Mouse (Mus musculus) embryonic facial prominence, embryonic 12.5 days (tissue): ENCODE data around the gene Rnf181. TPM values are rescaled to one million over a fixed set of nuclear protein-coding genes. Genes with fewer than 3 reads are reported as not detected.

Source experiments
- ATAC-seq: fragments of 200-750 bp; cut with Nextera tagmentation; 2 replicates; pipeline ENCODE4 v1.8.0; 2017; ENCODE audit not compliant: insufficient number of reproducible peaks, insufficient read depth, low FRiP score, low TSS enrichment
- H3K27ac ChIP-seq: fragments of 300-500 bp; sonication (generic); 2 replicates; pipeline ENCODE4 v1.5.1; 2016; ENCODE audit warnings: mild to moderate bottlenecking
- H3K27me3 ChIP-seq: fragments of 300-500 bp; sonication (generic); 2 replicates; pipeline ENCODE4 v1.6.1; 2016; ENCODE audit warnings: mild to moderate bottlenecking, moderate library complexity
- H3K36me3 ChIP-seq: fragments of 300-500 bp; sonication (generic); 2 replicates; pipeline ENCODE4 v1.6.1; 2016; ENCODE audit warnings: mild to moderate bottlenecking
- H3K4me1 ChIP-seq: fragments of 300-500 bp; sonication (generic); 2 replicates; pipeline ENCODE4 v1.6.1; 2016
- H3K4me2 ChIP-seq: fragments of 300-500 bp; sonication (generic); replicated peaks from 2 replicates; pipeline ENCODE4 v1.6.1; 2016; ENCODE audit warnings: mild to moderate bottlenecking, moderate library complexity
- H3K4me3 ChIP-seq: fragments of 300-500 bp; sonication (generic); 2 replicates; pipeline ENCODE4 v1.5.1; 2016; ENCODE audit warnings: mild to moderate bottlenecking
- H3K9ac ChIP-seq: fragments of 300-500 bp; sonication (generic); 2 replicates; pipeline ENCODE4 v1.6.1; 2016; ENCODE audit warnings: mild to moderate bottlenecking, moderate library complexity
- H3K9me3 ChIP-seq: fragments of 300-500 bp; sonication (generic); 2 replicates; pipeline ENCODE4 v1.6.1; 2016; ENCODE audit warnings: mild to moderate bottlenecking, moderate library complexity
- WGBS: fragments of 180-500 bp; shearing (Covaris S2); methylation state at CpG from one replicate; pipeline ENCODE4 v1.1.7; 2016; 5-methylcytosine and 5-hydroxymethylcytosine counted together
- polyA plus RNA-seq: library from polyadenylated mRNA; unstranded; fragments of >200 nt; fragmentation: Nextera tagmentation; extraction: Ambion mirVana; gene quantifications from 2 replicates; pipeline ENCODE4 v1.2.1, GENCODE M21; 2016

The Rnf181 gene
- 80.2 and 88.0 TPM in 2 replicates for polyA plus RNA-seq

- Histone ChIP-seq H3K9ac (no peak within 1 kb of the TSS), H3K4me2 (no peak within 1 kb of the TSS), H3K9me3 (no peaks in the 10 kb centered on the region), H3K4me3 (no peak within 1 kb of the TSS), H3K4me1 (0 out of 2 replicates have a peak, but pooled peaks cover 7% of the 10 kb centered on the region), H3K27me3 (no peaks in the 10 kb centered on the region), H3K36me3 (no peaks in the 10 kb centered on the region), H3K27ac (no peak within 1 kb of the TSS)
- ATAC-seq, result no peak
- WGBS, result 66% methylated on average over 4 of the region's 4 CpGs
Measured at GRCm38 (mm10) chr6:72366844-72367443, at the start of gene Rnf181. Gene Rnf181, minus strand, starts transcription at chr6:72366956.

- H3K27me3 ChIP-seq, result no peaks in the 10 kb centered on the region
- H3K9ac ChIP-seq, result no peak overlapping the region
- no peak for ATAC-seq
- no peak overlapping the region for H3K4me2 ChIP-seq
- H3K27ac ChIP-seq, result no peak overlapping the region
- H3K9me3 ChIP-seq, result no peaks in the 10 kb centered on the region
- peaks cover 38% of the 10 kb centered on the region for H3K36me3 ChIP-seq
- no peak overlapping the region for H3K4me3 ChIP-seq
- H3K4me1 ChIP-seq, result peaks cover 17% of the 10 kb centered on the region
- WGBS, result 86% methylated on average over 7 of the region's 7 CpGs
Measured at GRCm38 (mm10) chr6:72415964-72416772, 49.4 kb upstream of the Rnf181 start.

GRCm38 (mm10) chr6:72415181-72415580 lies 48.4 kb upstream of the Rnf181 start:
- 86% methylated on average over 5 of the region's 5 CpGs for WGBS
- Histone ChIP-seq H3K4me2 (peak overlapping the region; percentile 67), H3K9me3 (no peaks in the 10 kb centered on the region), H3K36me3 (peaks cover 28% of the 10 kb centered on the region), H3K27me3 (no peaks in the 10 kb centered on the region), H3K4me3 (peak overlapping the region; percentile 83), H3K9ac (0 out of 2 replicates have a peak overlapping the region, but pooled peaks have one; percentile 81), H3K27ac (no peak overlapping the region), H3K4me1 (peaks cover 17% of the 10 kb centered on the region)
- no peak for ATAC-seq

GRCm38 (mm10) chr6:72414076-72414756 lies 47.5 kb upstream of the Rnf181 start, which contains the start of gene Ggcx:
Gene Ggcx, plus strand, starts transcription at chr6:72414308.
- Histone ChIP-seq H3K9me3 (no peaks in the 10 kb centered on the region), H3K4me1 (peaks cover 17% of the 10 kb centered on the region), H3K27ac (peak within 1 kb of the TSS; percentile 42; the same call in 1 of the 2 replicates), H3K36me3 (peaks cover 23% of the 10 kb centered on the region), H3K4me2 (peak within 1 kb of the TSS; percentile 67), H3K9ac (peak within 1 kb of the TSS; percentile 81), H3K27me3 (no peaks in the 10 kb centered on the region), H3K4me3 (peak within 1 kb of the TSS; percentile 83)
- WGBS, result 1% methylated on average over 33 of the region's 33 CpGs
- ATAC-seq, result peak; percentile 92

GRCm38 (mm10) chr6:72410518-72410917 lies 43.8 kb upstream of the Rnf181 start:
- Histone ChIP-seq H3K4me3 (no peak overlapping the region), H3K36me3 (no peaks in the 10 kb centered on the region), H3K27ac (no peak overlapping the region), H3K27me3 (no peaks in the 10 kb centered on the region), H3K9ac (no peak overlapping the region), H3K4me2 (no peak overlapping the region), H3K4me1 (peaks cover 12% of the 10 kb centered on the region), H3K9me3 (no peaks in the 10 kb centered on the region)
- no peak for ATAC-seq
- 84% methylated on average over 7 of the region's 7 CpGs for WGBS

GRCm38 (mm10) chr6:72410003-72410402 lies 43.2 kb upstream of the Rnf181 start:
- WGBS, result 37% methylated on average over 1 of the region's 1 CpGs
- peaks cover 8% of the 10 kb centered on the region for H3K4me1 ChIP-seq
- H3K36me3 ChIP-seq, result no peaks in the 10 kb centered on the region
- H3K4me2 ChIP-seq, result no peak overlapping the region
- no peak overlapping the region for H3K9ac ChIP-seq
- H3K27me3 ChIP-seq, result no peaks in the 10 kb centered on the region
- H3K27ac ChIP-seq, result no peak overlapping the region
- H3K9me3 ChIP-seq, result no peaks in the 10 kb centered on the region
- H3K4me3 ChIP-seq, result no peak overlapping the region
- ATAC-seq, result no peak

GRCm38 (mm10) chr6:72409567-72409966 lies 42.8 kb upstream of the Rnf181 start:
- no peak overlapping the region for H3K27ac ChIP-seq
- no peak for ATAC-seq
- H3K9ac ChIP-seq, result no peak overlapping the region
- H3K4me3 ChIP-seq, result no peak overlapping the region
- no peak overlapping the region for H3K4me2 ChIP-seq
- no peaks in the 10 kb centered on the region for H3K36me3 ChIP-seq
- WGBS, result 19% methylated on average over 3 of the region's 3 CpGs
- H3K4me1 ChIP-seq, result peaks cover 4% of the 10 kb centered on the region; the same call in 1 of the 2 replicates
- H3K27me3 ChIP-seq, result no peaks in the 10 kb centered on the region
- no peaks in the 10 kb centered on the region for H3K9me3 ChIP-seq

- no peak overlapping the region for H3K4me2 ChIP-seq
- ATAC-seq, result no peak
- H3K27ac ChIP-seq, result no peak overlapping the region
- no peaks in the 10 kb centered on the region for H3K4me1 ChIP-seq
- 3% methylated on average over 5 of the region's 5 CpGs for WGBS
- H3K9ac ChIP-seq, result no peak overlapping the region
- no peak overlapping the region for H3K4me3 ChIP-seq
- no peaks in the 10 kb centered on the region for H3K36me3 ChIP-seq
- H3K9me3 ChIP-seq, result no peaks in the 10 kb centered on the region
- H3K27me3 ChIP-seq, result no peaks in the 10 kb centered on the region
Measured at GRCm38 (mm10) chr6:72407119-72407518, 40.4 kb upstream of the Rnf181 start.

GRCm38 (mm10) chr6:72405356-72405755 lies 38.6 kb upstream of the Rnf181 start:
- Histone ChIP-seq H3K4me3 (no peak overlapping the region), H3K36me3 (no peaks in the 10 kb centered on the region), H3K4me2 (no peak overlapping the region), H3K27me3 (no peaks in the 10 kb centered on the region), H3K9me3 (no peaks in the 10 kb centered on the region), H3K4me1 (no peaks in the 10 kb centered on the region), H3K9ac (no peak overlapping the region), H3K27ac (no peak overlapping the region)
- 81% methylated on average over 7 of the region's 7 CpGs for WGBS
- ATAC-seq, result no peak

GRCm38 (mm10) chr6:72401875-72402274 lies 35.1 kb upstream of the Rnf181 start:
- WGBS, result 25% methylated on average over 7 of the region's 7 CpGs
- no peaks in the 10 kb centered on the region for H3K4me1 ChIP-seq
- H3K9ac ChIP-seq, result no peak overlapping the region
- H3K4me3 ChIP-seq, result no peak overlapping the region
- no peak for ATAC-seq
- H3K4me2 ChIP-seq, result no peak overlapping the region
- H3K27me3 ChIP-seq, result no peaks in the 10 kb centered on the region
- H3K36me3 ChIP-seq, result no peaks in the 10 kb centered on the region
- H3K9me3 ChIP-seq, result no peaks in the 10 kb centered on the region
- H3K27ac ChIP-seq, result no peak overlapping the region

GRCm38 (mm10) chr6:72399967-72400366 lies 33.2 kb upstream of the Rnf181 start:
- Histone ChIP-seq H3K27ac (no peak overlapping the region), H3K4me1 (no peaks in the 10 kb centered on the region), H3K27me3 (no peaks in the 10 kb centered on the region), H3K4me3 (no peak overlapping the region), H3K4me2 (no peak overlapping the region), H3K9ac (no peak overlapping the region), H3K9me3 (no peaks in the 10 kb centered on the region), H3K36me3 (no peaks in the 10 kb centered on the region)
- 57% methylated on average over 2 of the region's 2 CpGs for WGBS
- no peak for ATAC-seq
